Mouse (Mus musculus) ovary, adult 18-20 months (tissue): ENCODE measurements around the gene Tesk2.
A peak's percentile ranks its signal among the peaks of the same experiment; 100 is the strongest.
"Not testable (repeated sequence)": the region's sequence is repeated elsewhere in the genome, so short reads cannot be mapped to it uniquely, and the experiment has no call there.

Experiments used
- DNase-seq: peaks from one replicate; pipeline ENCODE4 v3.0.0; 2022; ENCODE audit warnings: low spot score, mixed read lengths

The Tesk2 gene

GRCm38 (mm10) chr4:116720343-116721097 is at the start of gene Tesk2:
TSS of gene Tesk2 (plus strand) at chr4:116720948.
- peak; percentile 94 for DNase-seq

GRCm38 (mm10) chr4:116672785-116673184 is 48.0 kb upstream of the Tesk2 start:
- peak; percentile 80 for DNase-seq

GRCm38 (mm10) chr4:116674761-116675160 is 46.0 kb upstream of the Tesk2 start:
- DNase-seq = not testable (repeated sequence)

GRCm38 (mm10) chr4:116676027-116676426 is 44.7 kb upstream of the Tesk2 start:
- DNase-seq = no peak

- DNase-seq = no peak
Measured at GRCm38 (mm10) chr4:116677808-116678207, 42.9 kb upstream of the Tesk2 start.

- DNase-seq = no peak
Measured at GRCm38 (mm10) chr4:116679141-116679540, 41.6 kb upstream of the Tesk2 start.

- DNase-seq = not testable (repeated sequence)
Measured at GRCm38 (mm10) chr4:116680521-116680920, 40.2 kb upstream of the Tesk2 start.

- no peak for DNase-seq
Measured at GRCm38 (mm10) chr4:116683957-116684356, 36.8 kb upstream of the Tesk2 start.

- no peak for DNase-seq
Measured at GRCm38 (mm10) chr4:116684665-116685064, 36.1 kb upstream of the Tesk2 start.

GRCm38 (mm10) chr4:116685402-116686061 is 35.2 kb upstream of the Tesk2 start, which contains the start of gene Prdx1:
TSS of gene Prdx1 (plus strand) at chr4:116685544.
- DNase-seq = peak; percentile 89

- no peak for DNase-seq
Measured at GRCm38 (mm10) chr4:116687041-116687440, 33.7 kb upstream of the Tesk2 start.

GRCm38 (mm10) chr4:116689309-116689876 is 31.4 kb upstream of the Tesk2 start:
- no peak for DNase-seq

- no peak for DNase-seq
Measured at GRCm38 (mm10) chr4:116692146-116692545, 28.6 kb upstream of the Tesk2 start.

GRCm38 (mm10) chr4:116693785-116694184 is 27.0 kb upstream of the Tesk2 start:
- no peak for DNase-seq

- no peak for DNase-seq
Measured at GRCm38 (mm10) chr4:116698693-116699342, 21.9 kb upstream of the Tesk2 start.

GRCm38 (mm10) chr4:116700964-116701363 is 19.8 kb upstream of the Tesk2 start:
- DNase-seq = no peak

- DNase-seq = no peak
Measured at GRCm38 (mm10) chr4:116703804-116704203, 16.9 kb upstream of the Tesk2 start.

- no peak for DNase-seq
Measured at GRCm38 (mm10) chr4:116707666-116708065, 13.1 kb upstream of the Tesk2 start.

GRCm38 (mm10) chr4:116708201-116708764 is 12.5 kb upstream of the Tesk2 start, which contains the start of the genes Mmachc and Ccdc163:
TSS of gene Mmachc (minus strand) at chr4:116708406.
TSS of gene Ccdc163 (plus strand) at chr4:116708509.
- DNase-seq = peak; percentile 92

- DNase-seq = no peak
Measured at GRCm38 (mm10) chr4:116708791-116709390, 11.9 kb upstream of the Tesk2 start.

GRCm38 (mm10) chr4:116710154-116710553 is 10.6 kb upstream of the Tesk2 start:
- DNase-seq = no peak

- DNase-seq = no peak
Measured at GRCm38 (mm10) chr4:116712536-116712935, 8.2 kb upstream of the Tesk2 start.
